Mouse (Mus musculus) adrenal gland, adult 8-10 months (tissue): ENCODE measurements around the gene Fcrl5. TPM values are rescaled to one million over a fixed set of nuclear protein-coding genes. Genes with fewer than 3 reads are reported as not detected.

ENCODE experiments used
- DNase-seq: peaks from one replicate; pipeline ENCODE4 v3.0.0; 2022
- total RNA-seq, 4 experiments: library from RNA; stranded (reverse); gene quantifications; 2 replicates each; pipeline ENCODE4 v1.2.4; 2022

Gene Fcrl5
- total RNA-seq, 4 experiments from 2014 or later, result not detected

DNA sequence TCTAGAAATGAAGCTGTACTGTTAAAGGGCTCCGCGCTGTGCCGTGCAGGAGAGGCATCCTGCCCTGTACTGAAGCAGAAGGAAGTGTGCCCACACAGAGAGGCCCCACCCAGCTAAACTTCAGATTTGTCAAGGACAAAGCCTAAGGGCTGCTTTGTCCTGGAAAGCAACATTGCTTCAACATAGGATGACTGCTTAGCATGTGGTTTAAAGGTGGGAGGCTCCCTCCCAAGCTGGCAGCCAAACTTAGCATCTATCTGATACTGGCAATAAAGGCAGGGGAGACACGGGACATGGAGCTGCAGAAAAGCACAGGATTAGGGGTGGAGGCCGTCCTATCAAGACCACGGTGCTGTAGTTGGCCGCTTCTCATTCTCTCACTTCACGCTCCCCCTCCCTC, 65.6 kb downstream of the Fcrl5 start:
- DNase-seq, result no peak

DNA sequence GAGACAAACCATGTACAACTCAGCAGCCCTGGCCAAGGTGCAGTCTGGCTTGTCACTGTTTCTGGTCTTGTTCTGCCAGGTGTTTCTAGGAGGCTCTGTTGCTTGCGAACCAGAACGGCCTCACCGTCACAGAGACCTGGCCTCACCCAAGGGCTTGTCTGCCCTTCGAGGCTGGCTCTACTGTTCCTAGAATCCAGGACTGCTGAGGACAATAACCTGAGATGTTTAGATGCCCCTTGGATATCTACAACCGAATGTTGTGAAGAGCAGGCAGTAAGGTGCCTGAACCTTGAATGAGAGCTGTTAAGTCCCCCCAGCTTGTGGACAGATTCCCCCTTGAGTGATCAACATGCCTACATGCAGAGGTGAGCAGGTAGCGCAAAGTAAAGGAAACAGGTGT, 67.2 kb downstream of the Fcrl5 start:
- DNase-seq, result no peak

DNA sequence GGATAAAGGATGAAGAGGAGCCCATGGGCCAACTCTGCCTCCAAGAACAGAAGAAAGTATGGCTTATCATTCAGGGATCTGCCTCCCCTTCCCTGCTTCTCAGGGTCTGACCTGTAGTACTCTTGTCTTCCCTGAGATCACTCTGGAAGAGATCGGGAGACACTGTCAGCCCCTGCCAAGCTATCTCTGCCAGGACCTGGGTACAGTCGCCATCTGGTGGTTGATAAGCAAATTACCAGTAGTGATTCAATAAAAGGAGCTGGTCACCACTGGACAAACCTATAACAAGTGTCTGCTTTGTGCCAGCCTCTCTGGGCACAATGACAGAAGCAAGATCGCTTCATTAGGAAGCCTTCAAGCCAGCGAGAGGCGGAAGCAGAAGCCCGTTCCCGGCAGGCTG, 68.8 kb downstream of the Fcrl5 start:
- no peak for DNase-seq

DNA sequence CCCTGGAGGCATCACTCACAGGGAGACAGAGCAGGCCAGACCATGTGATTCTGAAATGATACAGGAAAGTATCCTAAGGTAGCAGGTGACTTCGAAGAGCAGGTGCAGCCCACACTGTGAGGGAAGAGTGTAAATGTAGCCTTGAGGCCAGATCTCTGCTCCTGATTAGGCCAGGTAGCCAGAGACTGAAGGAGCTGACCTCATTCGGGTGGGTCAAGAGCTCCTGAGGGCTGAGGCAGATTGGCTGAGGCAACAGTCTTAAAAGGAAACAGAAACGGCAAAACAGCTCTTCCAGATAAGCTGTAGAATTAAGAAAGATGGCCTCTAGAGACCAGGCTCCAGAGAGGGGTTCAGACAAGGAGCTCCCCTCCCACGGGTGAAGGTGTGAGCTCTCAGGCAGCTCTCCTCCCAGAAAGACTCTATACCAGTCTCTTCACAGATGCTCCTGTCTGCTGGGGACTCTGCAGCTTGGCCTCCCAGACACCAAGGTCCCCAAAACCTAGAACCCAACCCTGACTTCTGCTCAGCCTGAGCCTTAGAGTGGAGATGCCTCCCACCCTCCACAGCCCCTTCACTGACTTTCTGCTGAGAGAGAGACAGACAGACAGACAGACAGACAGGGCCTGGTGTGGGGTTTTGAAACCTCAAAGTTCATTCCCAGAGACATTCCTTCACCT, 69.3 kb downstream of the Fcrl5 start:
- DNase-seq, result no peak

DNA sequence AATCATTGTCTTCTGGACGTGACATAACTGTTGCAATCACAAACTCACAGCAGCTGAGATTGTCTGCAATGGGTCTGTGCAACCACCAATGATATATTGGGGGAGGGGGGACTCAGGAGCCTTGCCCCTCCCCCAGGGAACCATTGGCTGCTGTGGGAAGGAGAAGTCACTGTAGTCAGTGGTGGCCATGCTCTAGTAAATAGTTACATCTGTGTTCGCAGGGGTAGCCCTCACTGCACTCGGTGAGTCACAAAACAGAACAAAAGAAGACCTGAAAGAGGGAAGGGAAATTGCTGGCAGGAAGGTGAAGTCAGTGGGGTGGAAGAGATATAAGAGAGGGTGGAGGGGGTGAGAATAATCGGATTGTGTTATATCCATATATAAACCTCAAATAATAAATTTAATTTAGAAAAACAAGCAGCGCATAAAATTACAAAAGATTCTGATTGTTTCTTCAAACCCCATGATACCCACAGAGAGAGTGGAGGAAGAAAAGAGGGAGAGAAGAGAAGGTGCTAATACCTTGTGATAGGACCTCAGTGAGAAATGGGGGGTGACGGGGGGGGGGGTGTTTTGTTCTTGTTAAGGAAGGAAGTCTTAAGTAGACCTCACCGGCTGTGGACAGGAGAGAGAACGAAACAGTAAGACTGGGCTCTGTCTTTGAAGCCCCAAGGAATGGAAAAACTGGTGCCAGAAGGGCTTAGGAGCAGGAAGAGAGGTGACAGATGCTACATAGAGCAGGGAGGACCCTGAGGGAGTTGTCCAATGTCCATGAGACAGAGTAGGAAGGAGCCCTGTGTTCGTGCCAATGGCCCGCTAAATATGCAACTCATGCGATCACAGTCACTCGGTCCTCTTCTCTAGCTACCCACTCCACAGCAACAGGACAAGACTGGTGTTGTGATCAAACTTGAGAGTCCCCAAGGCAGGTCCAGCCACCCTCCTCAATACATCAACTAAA, 71.2 kb downstream of the Fcrl5 start:
- DNase-seq, result no peak

DNA sequence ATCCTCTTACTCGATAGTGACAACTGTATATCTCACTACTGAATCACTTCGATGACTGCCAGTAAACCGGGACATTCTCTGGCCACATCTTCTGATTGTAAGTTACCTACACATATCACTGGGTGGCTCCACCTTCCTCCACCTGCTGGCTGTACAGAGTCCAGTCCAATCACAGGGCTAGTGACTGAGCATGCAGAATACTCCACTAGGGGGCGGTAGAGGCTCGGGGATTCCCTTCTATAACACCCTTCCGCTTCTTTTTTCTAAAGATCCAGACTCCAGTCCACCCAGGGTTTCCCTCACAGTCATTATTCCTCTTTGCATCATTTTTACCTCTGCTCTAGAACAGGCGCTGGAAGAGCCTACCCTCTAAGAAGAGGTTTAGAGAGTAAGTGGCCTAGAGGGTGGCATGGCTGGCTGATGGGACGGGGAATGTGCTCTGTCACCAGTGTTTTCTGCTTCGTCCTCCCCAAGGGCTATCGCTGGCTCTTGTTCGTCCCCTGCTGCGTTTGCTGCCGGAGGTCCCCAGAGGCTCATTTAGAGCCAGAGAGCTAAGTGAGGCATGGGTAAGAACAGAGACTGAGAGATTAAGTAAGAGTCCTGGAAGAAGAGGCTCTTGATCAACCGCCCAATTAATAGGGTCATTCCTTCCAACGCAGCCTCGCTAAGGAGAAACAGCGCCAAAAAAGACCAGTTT, 72.8 kb downstream of the Fcrl5 start:
- peak; percentile 60 for DNase-seq

DNA sequence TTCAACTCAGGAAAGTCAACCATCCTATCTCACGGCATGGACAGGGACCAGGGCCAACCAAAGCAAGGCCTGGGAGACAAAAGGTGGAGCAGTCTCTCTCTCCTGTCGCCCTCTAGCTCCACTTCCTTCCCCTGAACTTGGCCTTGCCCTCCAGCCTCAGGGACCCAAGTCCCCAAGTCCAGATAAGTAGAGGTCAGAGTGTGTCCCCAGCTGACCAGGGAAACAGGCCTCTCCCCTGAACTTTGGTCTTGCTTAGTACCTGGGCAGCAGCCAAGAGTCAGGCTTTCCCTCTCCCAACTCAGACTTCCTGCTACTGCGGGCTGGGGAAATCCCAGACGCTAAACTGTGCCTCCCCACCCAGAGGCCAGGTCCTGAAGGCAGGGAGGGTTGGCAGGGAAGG, 73.5 kb downstream of the Fcrl5 start:
- peak; percentile 64 for DNase-seq

DNA sequence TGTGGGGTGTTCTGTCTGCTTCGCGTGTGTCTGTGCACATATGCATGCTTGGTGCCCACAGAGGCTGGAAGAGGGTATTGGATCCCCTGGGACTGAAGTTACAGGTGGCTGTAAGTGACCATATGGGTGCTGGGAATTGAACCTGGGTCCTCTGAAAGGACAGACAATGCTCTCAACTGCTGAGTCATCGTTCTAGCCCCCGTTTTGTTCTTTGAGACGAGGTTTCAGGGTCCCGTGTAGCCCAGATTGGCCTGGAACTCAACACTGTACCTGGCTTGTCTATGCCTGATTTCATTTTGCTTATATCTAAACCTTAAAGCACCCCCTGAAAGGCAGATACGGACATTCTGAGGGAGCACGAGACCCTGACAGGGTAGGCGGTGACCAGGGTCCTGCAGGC, 75.3 kb downstream of the Fcrl5 start:
- DNase-seq, result no peak

DNA sequence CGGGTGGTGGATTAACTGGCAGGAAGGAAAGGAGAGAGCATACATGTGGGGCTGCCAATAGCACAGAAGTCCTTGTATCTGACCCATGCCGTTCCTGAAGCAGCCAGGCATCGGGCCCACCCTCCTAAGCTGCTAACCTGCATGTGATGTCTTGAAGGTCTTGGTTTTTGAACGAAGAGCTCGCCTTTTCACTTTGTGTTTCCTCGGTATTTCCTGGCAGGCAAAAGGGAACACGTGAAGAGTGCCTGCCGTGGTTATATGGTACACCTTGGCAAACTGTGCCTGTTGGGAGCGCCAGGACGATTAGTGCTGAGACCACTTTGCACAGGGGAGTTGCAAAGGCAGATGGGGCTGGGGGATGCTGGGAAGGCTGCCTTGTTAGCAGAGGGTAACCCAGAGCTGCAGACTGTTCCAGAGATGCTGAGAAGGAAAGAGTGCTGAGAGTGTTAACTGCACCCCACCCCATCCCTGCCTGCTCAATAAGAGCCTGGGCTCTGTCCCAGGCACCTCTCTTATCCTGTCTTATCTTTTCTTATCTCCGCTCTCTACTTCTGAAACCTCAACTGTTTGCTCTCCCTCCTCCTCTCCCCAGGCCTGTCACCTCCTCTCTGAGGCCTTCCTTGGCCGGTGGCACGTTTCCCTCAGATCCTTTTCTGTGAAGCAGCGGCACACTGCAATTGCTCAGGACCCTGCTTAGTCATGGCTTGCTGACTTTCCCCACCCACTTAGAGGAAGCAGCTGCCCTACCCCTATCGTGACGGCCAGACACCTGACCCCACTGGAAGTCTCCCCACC, 76.6 kb downstream of the Fcrl5 start:
- DNase-seq, result no peak

DNA sequence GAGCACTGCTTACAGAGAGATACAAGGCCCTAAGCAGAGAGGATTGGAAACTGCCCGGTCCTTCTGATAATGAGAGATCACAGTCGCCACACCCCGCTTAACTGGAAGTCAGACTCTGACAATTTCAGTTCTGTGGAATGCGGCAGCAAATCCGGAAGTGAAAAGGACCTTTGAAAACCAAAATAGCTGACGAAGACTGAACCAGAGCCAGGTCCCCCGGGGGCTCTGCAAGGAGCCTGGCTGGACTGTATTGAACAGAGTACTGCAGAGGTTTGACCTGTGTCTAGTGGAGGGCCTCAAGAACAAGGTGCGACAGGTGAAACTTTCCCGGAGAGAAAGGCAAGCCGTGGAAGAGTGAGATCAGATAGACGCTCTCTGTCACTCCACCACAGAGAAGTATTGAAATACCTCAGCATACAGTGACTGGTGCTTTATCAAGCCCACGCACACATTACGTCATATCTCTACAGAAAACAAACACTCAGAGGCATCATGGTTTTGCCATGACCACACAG, 80.1 kb downstream of the Fcrl5 start:
- DNase-seq, result no peak

DNA sequence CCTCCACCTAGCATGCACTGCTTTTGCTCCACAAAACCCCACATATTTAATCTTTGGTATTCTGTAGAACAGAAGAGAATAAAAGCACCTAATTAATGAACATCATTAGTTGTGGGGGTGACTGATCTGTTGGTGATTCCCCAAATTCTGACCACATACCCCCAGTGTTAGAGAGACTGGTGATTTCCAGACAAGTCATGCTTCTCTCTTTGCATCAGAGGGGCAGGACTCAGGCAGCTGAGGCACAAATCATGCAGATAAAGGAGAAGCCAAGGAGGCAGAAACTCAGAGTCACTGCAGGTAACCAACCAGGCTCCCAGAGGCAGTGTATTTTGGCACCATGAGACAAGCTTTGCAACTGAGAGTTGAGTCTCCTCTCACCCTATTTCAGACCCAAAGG, 82.9 kb downstream of the Fcrl5 start:
- DNase-seq, result no peak

DNA sequence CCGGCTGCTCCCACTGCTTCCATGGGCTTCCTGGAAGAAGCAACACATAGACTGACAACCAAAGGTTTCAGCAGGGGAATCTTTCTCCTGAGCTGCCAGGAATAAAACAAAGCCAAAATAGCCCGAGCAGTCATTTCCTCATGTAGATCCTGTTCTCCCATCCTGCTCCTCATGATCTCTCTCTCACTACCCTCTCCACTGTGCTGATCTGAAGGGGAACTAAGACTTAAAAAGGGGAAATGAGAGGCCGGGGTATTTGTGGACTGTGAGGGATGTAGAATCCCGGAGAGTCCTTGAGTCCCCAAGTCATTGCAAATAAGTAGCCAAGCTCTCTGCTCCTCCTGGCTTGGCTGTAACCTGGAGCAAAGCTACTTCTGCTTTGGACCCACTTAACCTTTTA, 85.6 kb downstream of the Fcrl5 start:
- DNase-seq, result no peak

DNA sequence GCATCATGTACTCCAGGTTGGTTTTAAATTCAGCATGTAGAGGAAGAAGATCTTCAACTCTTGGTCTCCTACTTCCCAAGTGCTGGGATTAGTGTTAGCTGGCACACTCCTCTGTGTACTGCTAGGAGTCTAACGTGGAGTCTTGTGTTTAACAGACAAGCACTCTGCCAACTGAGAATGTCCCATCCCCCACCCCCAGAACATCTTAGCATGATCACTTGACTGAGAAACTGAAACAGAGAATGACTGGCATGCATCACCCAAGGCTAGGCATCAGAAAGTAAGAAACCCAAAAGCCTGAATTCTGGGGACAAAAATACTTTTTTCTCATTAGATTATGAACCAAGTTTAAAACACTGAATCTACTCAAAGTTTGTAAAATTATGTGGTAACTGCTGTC, 86.3 kb downstream of the Fcrl5 start:
- DNase-seq, result no peak

DNA sequence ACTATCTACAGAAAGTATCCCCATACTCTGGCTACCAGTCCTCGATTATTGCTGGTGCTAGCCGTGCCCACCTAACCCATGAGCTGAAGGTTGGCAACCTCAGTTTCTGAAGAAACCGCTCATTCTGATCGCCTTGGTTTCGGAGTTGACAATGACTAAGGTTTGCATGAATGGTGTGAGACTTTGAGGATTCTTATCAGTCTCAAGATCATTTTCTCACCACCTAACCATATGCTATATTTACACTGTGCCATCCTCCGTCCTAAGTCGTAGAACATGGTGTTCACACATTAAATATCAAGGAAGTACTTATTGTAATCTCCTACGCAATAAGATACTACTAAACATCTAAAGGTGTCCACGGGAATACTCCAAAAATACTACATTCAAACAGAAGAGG, 88.1 kb downstream of the Fcrl5 start:
- no peak for DNase-seq

DNA sequence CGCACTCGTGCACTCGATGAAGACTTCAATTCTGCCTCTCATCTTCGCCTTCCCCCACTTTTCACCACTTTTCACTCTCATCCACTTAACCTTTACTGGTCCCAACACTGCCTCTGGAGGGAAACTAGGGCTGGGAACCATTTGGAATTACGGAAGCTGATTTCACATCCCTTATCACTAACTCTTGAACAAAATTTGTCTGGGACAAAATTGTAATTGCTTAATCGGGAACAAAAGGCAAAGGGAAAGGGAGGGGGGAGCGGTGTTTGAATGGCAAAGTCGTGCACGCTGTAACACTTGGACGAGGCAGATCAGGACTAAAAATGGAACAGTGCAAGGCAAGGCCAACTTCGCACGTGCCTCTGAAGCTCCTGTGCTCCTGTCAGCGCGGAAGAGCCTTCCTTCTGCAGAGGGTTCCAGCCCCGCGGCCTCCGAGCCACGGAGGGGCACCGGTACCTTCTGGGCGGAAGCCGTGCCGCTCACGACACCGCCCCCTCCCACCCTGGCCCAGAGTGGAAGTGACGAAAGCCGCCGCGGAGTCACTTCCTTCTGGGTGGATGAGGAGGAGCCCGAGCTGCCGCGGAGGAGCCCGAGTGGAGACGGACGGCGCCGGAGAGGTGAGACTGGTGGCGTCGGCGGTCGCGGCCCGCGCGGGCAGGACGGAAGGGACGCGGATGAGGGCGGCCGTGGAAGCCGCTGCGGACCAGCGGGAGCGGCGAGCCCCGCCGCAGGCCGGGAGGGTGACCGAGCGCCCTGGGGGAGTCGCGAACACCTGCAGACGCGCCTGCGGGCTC, 89.7 kb downstream of the Fcrl5 start, which contains the start of gene Etv3:
Gene Etv3 (plus strand): TSS at position 365 of the 794 bp plus-strand sequence.
- DNase-seq, result peak; percentile 85

DNA sequence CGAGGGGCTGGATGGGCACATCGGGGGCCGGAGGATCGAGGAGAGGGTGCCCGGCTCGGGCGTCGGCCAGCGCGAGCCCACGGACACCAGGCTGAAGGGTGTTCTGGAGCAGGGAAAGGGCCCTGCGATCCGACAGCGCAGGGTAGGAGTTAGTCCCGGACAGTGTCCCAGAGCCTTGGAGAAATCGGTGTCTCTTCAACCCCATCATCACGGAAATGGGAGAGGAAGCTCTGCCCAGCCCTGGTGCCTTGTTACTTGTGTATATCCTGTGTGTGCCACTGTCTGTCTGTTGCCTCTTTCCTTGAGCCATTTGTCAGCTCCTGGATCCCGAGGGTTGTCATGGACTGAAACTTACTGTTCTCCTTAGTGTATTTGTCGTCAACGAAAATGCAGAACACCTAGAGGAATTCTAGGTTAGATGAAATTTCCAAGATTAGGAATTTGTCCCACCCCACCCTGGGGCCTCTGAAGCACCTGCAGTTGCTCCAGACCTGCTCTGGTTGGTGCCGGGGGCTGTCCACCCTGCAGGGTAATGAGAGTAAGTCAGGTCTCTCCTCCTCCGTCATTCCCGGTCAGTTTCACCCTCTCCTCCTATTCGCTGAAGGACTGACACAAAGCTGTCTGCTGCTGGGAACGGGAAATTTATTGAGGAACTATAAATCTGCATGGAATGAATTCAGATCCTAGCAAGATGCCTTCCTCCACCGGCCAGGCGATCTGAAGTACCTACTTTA, 90.4 kb downstream of the Fcrl5 start:
- DNase-seq, result peak; percentile 26

DNA sequence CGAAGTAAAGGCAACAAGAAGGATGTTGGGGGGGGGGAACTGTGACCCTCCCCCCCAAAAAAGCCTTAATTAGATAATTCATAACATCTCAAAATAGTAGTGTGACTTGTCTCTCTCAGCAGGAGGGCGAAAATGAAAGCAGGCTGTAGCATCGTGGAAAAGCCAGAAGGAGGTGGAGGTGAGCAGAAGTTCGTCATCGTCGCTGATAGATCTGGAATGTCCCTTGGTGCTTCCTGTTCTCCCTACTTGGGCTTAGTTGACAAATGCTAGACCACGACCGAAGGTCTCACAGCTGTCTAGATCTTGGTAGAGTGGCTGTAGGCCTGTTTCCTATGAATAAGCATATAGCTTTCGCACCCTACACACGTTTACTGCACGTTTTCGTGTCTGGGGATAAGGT, 91.6 kb downstream of the Fcrl5 start:
- DNase-seq, result no peak

DNA sequence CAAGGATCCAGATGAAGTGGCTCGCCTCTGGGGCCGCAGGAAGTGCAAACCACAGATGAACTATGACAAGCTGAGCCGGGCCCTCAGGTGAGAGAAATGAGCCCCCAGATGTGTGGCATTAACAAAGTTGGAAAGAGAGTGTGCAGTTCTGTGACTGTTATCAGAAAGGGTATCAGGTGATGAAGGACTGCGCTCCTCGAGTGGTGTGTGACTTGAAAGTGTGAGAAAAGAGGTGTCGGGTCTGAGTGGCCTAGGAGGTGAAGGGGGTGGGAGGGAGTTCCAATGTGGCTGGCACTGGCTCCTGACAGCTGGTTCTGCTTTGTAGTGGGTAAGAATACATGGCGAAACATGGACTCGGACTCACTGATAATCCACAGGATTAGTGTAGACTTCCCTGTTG, 92.4 kb downstream of the Fcrl5 start:
- no peak for DNase-seq

DNA sequence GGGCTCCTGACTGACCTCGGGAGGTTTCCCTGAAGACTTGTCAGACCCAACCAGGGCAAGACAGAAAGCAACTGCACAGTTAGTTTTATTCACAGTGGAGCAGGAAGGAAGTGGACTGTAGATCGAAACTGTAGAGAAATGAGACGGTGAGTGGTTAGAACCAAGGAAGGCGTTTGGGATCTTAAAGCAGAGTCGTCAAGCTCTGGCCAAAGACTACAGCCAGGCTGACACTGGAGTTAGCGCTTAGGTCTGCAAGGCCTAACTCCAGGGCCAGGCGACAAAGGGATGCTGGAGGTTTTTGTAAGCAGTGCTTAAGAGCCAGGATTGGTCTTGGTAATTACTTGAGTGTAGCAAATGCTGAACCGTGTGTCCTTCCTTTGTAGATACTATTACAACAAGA, 93.3 kb downstream of the Fcrl5 start:
- DNase-seq, result no peak

DNA sequence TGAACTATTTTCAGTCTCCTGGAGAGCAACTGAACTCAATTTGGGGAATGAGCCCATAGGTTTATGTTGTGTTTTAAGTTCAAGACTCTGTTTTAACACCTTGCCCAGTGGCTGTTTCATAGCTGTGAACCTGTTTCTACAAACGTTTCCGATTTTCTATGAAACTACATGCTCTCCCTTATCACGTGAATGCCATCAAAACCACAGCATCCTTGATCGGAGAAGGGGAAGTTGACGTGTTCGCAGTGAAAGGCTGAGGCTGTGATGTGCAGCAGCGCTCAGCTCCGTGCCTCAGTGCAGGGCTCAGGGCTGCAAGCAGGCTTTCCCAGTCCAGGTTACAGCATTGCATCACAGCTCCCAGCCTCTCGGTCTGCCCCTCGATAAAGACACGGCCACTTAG, 94.0 kb downstream of the Fcrl5 start:
- DNase-seq, result no peak

DNA sequence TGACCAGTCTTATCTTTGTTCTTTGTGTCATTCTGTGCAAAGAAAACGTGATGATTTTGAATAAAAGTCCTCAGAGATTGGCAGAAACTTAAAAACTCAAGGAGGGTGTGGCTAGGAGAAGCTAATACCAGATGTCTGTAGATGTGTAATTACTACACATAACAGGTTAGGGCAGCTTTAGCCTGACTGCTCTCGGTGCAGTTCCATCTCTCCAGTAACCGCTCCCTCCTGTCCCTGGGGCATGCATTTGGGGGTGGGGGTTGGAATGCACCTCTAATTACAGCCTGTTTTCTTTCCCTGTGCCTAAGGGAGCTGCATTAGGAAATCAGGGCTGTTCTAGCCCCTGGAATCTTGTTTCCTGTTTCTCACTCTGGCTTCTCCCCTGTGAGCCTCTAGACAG, 94.7 kb downstream of the Fcrl5 start:
- no peak for DNase-seq
